Mouse (Mus musculus) cerebellum, adult 11 months (tissue): Measurements from ENCODE around the gene Homer2.

ENCODE experiments used
- DNase-seq: peaks from one replicate; pipeline ENCODE4 v3.0.0; 2022

The Homer2 gene

GRCm38 (mm10) chr7:81557252-81557984 lies 149.9 kb downstream of the Homer2 start:
- no peak for DNase-seq

- DNase-seq: no peak
Measured at GRCm38 (mm10) chr7:81556839-81557238, 150.5 kb downstream of the Homer2 start.

GRCm38 (mm10) chr7:81554369-81554768 lies 153.0 kb downstream of the Homer2 start:
- DNase-seq: no peak

GRCm38 (mm10) chr7:81553589-81553988 lies 153.7 kb downstream of the Homer2 start:
- DNase-seq: no peak
